Mouse (Mus musculus) left cerebral cortex, adult 11 months (tissue): ENCODE data around the gene Ppl.

Experiments used
- DNase-seq: peaks from one replicate; pipeline ENCODE4 v3.0.0; 2022; ENCODE audit warnings: low spot score

Gene Ppl

DNA sequence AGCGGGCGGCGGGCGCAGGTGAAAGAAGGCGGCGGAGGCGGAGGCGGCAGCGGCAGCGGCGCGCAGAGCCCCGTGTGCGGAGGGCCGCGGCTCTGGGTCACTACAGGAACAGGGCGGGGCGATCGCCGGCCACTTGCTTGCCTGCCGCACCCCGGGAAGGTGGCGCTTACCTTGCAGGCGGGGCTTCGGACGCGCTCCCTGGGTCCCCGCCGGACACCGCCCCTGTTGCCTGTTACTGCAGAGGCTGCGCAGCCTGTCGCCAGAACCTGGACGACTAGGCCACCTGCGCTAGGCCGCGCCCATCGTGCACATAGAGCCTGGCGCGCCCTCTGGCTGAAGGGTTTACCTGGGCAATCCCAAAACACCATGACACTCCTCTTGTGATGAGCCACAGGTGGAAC lies at the start of gene Ppl:
TSS of gene Ppl (minus strand) at position 21 of the 401 bp plus-strand sequence.
- no peak for DNase-seq

DNA sequence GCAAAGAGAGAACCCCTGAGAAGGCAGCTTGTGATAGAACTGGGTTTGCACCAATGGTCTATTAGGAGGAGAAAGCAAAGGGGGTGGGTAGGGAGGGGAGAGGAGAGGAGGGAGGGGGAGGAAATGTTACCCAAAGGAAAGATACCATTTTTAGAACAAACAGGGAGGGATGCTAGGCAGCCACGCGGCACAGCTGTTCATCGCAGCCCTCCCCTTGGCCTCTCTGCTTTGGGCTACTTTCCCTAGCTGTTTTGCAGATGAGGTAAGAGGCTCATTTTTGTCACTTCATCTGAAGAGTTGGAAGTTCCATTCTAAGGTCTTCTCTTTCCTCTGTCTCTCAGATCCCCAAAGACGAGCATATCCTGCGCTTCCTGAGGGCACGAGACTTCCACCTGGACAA lies 40.4 kb upstream of the Ppl start:
- DNase-seq = no peak

DNA sequence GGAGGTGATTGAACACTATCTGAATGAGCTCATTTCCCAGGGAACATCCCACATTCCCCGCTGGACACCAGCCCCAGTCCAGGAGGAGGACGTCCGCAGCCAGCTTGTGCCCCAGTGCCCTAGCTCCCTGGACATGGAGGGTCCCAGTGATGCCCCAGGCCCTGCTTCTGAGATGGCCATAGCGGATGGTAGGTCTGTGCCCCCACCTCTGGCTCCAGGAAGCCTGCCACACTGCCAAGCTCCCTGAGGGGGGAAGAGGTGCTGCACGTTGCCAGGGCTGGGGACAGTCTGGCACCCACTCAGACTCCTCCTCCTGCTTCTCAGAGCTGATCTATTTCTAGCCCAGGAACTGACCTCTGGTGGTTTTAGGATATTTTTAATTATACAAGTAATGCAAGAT lies 36.6 kb upstream of the Ppl start:
- no peak for DNase-seq

DNA sequence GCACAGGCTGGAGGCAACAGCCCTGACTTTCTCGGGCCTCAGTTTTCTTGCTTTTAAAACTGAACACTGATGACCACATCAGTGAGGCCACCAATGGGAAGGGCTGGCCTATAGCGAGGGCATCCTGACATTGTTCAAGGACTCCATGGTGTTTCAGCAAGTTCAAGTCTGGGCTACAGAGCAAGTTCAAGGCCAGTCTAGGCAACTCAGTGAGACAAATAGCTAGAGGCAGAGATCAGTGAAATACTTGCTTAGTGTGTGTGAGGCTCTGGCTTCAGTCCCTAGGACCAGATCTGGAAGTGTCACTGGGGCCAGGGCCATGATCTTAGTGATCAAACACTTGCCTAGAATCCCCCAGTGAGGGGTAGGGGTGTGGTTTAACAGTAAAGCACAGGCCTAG lies 35.8 kb upstream of the Ppl start:
- no peak for DNase-seq

DNA sequence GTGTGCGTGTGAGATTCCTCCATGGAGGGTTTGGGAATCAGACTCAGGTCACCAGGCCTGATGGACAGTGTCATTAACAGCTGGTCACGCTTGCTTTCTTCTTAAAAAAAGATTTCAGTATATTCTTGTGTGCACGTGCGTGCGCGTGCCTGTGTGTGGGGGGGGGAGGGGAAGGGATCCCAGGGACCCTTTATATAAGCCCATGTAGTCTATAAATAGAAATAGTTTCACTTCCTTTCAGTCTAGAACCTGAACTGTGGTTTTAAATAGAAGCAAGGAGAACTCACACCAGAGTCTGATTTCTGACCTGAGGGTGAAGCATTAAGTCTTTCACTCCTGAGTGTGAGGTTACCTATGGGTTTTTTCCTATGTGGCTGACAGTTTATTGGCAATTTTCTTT lies 32.1 kb upstream of the Ppl start:
- no peak for DNase-seq

DNA sequence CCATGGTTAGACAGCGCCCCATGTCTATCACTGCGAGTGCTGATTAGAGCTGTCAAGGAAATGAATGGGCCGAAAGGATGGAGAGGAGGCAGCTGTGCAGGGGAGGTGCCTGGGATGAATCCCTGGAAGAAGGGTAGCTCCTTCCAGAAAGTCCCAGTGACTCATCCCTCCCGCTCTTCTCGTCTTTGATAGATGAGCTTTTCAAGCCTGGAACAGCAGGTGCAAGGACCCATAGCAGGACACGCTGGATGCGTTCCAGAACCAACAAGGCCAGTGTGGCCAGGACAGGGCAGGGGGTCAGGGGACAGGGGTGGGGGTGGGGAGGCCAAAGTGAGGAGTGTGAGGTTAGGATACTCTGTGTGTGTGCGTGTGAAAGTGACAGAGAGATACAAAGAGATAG lies 27.0 kb upstream of the Ppl start:
- DNase-seq = no peak

DNA sequence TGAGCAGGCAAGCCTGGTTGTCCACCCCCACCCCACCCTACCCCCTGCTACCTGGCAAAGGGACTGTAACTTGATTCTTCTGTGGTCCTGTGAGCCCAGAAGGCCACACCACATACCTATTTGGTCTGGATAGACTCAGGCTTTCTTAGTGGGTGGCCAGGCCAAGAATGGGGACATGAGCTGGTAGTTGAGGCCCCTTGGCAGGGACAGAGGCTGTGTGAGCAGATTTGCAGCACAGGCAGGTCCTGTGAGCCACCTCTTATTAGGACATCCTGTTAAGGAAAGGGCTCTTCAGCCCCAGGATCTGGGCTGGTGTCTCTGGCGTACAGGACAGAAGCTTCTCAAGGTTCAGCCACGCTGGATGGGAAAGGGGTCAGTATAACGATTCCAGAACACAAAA lies 24.9 kb upstream of the Ppl start:
- no peak for DNase-seq

DNA sequence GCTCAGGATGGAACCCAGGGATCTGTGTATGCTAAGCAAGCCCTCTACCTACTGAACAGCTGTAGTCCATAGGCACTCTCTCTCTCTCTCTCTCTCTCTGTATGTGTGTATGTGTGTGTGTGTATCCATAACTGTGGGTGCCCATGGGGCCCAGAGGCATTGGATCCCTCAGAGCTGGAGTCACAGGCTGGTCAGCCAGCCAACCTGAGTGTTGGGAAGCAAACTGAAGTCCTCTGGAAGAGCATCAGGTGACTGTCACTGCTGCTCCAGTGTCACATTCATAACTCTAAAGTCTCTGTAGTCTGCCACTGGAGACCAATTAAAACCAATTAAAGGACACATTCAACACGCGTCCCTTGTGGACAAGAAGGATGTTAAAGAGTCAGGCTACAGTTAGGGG lies 24.3 kb upstream of the Ppl start:
- DNase-seq = no peak

DNA sequence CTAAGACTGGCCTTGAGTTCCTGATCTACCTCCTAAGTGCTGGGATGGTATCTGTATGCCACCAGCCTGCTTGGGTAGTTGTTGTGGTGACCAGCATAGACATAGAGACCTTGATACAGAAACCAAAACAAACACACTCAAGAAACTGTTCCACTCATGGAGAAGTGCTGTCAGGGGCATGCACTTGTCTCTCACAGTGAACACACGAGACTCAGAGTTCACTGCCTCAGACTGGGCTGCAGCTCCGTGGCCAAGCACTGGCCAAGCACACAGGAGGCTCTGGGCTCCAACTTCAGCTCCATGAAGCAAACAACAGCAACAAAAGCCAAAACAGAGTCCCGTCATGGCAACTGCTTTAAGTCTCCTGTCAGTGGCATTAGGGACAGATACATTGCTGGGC lies 22.8 kb upstream of the Ppl start:
- DNase-seq = no peak

DNA sequence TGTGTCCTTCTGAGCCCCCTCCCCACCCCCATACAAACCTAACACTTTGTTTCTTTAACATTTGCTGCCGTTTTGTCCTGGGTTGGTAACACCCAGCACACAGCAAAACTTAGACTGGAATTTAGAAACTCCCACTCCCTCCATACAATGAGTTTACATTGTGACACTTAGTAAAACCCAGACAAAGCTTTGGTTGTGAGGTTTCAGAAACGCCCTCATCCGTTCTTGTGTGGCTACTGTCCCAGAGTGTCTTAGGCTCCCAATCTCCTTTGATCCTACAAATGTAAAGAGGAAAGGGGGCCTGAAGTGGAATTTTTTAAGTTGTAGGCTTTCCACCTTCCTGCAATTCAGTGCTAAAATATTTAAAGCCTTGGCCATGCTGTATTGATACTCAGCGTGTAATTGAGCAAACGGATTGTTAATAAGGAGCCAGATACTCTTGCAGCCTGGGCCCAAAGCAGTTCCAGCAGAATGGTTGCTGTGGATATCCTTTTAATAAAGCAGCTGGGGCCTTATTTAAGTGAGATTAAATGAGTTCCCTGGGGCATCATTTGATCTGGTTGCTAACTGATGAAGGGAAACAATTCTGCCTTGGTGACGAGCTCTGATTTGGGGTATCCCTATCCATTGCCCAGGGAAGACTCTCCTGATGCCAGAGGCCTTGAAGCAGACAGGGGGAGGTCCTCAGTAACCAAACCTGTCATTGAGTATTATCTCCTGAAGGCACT lies 21.2 kb upstream of the Ppl start:
- no peak for DNase-seq

DNA sequence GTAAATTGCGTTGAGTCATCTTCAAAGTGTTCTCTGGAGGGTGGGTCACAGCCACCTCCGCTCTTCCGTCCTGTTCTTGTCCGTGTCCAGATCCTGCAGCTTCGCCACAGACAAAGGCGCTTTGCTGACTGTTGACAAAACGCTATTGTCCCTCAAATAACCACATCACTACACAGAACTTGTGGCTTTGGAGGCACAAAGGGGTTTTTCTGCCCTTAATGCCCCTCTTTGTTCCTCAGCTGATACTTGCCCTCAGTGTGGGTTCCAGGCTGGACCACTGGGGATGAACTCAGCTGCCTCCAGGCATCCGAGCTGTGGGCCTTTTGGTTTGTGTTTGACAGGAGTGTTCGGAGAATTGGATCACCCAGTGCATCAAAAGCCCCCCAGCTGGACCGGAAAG lies 18.3 kb upstream of the Ppl start:
- no peak for DNase-seq

DNA sequence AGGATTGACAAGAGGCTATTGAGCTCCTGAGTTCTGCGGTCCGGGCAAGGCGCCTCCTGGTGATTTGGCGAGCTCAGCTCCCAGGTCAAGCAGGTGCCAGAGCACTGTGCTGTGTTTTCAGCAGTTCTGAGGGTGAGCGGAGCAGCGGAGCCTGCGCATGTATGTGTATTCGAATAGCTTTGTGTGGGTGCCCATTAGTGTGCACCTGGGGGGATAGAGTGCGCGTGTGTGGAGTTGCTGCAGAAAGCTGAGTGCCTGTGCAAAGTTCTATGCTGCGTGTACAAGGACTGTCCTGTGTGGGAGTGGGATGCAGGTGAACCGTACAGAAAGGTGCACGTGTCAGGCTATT lies 14.8 kb upstream of the Ppl start, which contains the start of gene Sec14l5:
TSS of gene Sec14l5 (plus strand) at position 73 of the 349 bp plus-strand sequence.
- DNase-seq = no peak

DNA sequence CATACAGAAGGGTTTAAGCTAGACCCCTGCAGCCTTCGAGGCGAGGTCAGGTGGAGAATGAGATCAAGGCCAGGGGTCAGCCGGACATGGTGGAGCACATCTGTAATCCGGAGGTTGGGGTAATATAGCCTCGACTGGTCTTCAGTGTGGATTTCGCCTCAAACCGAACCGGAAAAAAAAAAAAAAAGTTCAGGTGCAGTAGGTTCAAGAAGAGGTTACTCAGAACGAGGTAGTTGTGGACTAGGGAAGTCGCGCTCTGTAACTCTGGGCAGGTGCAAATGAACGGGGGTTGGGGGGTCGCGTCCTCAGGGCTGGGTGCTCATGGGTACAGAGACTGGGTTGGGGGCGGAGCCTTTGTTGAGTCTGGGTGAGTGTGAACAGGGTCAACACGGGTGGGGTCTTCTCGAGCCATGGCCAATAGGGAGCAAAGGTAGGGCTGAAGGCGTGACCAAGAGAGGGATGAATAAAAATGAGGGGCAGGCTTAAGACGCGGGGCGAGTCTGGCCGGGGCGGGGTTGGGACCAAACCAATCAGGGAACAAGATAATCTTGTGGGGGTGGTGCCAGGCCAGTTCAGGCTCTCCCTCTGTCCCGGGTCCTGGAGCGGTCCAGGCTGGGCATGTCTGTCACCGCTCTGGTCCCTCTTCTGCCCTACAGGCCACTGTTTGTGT lies 14.3 kb upstream of the Ppl start:
- DNase-seq = peak; percentile 30

DNA sequence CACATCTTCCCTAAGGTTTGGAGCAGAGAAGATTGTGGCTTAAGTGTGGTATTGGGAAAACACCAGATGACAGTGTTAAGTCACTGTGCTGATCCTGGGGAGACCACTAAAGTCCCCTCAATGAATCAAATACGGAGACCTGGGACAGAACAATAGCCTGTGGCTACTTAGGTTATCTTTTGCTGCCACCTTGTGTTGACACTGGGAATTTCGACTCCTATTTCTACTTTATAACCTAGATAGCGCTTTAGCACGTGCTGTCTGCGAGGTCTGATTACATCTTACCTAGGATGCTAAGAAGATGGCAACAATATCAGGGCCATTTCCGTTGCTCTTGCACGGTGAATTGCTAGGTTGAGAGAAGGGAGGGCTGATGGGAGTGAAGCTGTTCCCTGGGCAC lies 13.3 kb upstream of the Ppl start:
- DNase-seq = peak; percentile 79

DNA sequence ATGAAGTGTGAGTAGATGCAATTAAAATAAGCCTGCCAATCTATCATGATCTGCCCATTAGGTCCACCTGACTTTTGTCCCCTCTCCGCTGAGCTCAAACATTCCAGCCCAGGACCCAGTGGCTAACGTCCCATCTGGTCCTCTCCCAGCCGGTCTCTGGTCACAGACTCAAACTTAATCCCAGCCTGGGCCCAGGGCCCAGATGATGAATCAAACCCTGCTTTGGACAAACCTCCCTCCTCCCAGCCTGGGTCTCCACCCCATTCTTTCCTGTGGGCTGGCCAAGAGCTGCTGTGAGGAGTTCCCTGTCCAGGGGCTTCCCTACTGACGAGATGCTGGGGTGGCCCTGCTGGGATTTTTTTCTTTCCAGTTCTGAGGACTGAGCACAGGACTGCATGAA lies 7.5 kb upstream of the Ppl start:
- DNase-seq = no peak

DNA sequence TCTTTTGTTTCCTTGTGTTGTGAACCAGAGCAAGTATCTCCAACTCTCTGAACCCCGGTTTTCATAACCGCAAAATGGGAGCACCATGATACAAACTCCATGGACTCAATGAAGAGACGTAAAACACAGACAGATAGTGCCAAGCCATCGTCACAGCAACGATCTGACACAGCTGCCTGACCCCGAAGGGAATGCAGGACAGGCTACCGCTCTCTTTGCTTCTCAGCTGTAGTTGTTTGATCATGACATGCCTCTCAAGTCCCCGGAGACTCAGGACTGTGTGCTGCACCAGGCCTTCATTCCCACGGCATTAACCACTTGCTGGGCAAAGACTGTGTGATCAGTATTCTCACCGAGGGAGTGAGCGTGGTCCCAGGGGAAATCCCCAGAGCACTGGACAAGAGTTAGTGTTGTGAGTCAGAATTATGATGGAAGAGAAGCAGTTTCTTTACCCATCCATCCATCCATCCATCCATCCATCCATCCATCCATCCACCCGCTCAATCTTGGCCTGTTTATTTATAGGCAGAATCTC lies 4.9 kb upstream of the Ppl start:
- DNase-seq = no peak

DNA sequence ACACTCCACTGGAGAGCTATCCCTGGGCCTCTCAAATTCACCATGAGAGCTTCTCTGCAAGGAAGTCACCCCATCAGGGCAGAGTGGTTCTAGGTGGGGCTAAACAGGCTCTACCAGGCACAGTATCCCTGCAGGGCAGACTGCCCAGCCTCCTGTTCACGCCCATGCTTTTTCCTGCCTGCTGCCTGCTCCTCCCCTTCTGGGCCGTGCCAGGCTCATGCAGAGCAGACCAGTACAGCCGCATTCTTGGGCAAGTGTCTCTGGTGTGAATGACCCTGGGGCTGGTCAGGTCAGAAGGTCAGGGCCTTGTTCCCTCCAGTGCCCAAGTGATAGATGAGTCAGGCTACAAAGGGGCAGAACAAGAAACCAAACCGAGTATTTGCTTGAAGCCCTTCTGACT lies 4.3 kb upstream of the Ppl start:
- DNase-seq = no peak

DNA sequence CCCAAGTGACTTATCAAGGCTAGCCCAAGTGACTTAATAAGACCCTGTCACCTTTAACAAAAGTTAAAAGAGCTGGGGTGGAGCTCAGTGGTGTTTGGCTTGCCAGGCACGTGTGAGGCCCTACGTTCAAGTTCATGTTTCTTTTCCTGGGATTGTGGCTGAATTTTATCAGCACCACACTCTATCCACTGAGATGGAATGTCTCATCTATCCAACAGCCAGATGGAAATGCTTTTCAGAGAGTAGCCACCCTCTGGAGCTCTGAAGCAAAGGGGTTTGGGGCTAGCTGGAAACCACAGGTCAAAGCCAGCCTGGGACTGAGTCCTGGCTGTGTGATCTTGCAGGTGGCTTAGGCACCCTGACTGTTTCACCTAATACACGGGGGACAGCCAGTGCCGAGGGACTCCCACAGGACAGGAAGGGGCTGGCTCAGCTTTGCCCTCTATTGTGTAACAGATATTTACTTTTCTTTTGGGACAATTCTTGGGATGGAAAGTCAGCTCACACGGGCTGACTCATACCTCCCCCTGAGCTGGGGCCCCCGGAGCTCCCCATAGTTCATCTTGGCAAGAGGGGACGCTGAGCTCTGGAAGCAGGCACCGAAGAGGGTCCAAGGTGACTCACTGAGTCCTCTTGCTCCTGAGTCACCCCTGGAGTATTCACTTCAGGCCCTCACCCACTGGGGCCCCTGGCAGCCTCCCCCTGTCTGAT lies 3.5 kb upstream of the Ppl start:
- no peak for DNase-seq

DNA sequence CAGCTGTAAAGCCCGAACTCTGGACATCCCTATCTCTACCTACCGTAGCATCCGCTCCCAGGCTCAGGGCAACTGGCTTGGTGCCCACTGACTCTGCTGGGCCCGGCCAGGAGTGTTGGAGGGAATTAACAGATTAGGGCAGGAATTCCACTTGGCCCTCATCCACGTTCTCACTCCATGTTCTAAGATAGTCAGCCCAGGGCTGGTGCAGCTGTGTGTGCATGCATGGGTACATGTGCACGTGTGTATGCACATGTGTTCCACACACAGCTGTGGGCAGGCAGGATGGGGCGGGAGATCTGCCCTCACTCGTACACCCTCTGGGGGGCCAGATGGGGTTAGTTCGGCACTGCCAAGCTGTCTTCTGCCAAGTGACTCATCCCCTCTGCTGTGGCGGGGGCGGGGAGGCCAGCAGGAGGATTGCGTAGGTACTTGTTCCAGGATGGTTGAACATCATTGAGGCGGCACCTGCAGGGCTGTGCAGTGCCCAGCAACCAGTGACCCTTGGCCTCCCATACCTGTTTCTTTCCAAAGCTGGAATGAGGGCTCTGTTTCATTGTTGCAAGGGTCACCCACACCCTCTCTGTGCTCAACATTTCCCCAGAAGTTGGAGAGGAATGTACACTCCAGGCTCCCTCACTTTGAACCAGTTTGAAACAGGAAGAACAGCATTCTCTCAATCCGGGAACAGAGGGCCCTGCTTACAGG lies 2.6 kb upstream of the Ppl start:
- no peak for DNase-seq

DNA sequence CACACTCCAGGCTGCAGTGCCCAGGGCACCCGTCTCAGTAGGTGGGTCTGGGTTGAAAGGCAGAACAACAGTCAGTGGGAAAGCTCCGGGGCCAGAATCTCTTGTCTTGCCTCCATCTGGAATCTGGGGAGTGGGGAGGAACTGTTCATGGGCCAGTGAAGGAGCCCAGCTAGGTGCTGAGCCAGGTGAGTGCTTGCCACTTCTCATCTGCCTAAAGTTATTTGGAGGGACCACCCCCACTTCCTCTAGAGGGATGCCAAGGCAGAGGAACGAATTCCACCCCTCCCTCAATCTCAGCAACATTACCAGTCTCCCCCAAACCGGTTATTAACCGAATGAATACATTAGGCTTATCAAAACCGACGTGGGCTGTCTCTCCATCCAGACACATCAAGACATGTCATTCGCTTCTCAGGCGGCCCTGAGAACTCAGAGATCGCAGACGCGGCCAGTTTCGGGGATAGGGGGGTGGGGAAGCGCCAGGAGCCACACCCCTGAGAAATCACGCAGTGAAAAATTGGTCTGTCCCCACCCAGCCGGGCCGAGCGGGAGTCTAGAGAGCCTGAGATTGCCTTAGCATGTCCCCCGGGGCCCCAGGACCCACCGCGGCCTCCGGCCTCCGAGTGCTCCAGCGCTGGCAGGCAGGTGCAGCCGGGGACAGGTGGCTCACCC lies 834 bp downstream of the Ppl start:
- DNase-seq = no peak

DNA sequence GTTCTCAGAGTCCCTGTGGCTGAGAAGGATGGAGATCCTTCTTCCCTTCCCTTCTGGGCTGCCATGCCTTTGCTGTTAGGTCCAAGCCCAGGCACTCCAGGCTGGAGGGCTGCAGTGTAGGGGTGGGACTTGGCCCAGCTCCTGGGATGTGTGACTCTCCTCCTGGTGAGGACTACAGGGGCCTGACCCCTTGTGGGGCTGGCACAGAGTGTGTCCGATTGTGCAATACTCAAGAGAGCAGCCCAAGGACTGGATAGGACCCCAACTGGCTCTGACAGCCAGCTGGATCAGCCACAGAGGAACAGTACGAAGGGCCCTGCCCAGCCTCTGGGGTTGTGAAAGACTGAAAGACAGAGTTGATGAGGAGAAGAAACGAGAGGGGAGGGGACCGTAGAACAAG lies 1.5 kb downstream of the Ppl start:
- DNase-seq = no peak

DNA sequence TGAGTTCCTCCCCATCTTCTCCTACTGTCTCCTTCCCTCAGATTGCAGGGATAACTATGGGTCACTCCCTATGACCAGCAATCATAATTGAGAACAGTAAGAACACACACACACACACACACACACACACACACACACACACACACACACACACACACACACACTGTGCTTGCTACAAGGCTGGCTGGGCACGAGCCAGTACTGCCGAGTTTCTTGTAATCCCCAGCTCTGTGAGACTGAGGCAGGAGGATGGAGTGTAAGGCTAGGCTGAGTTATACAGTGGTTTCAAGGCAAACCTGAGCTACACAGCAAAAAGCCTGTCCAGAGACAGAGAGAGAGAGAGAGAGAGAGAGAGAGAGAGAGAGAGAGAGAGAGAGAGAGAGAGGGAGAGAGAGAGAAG lies 2.0 kb downstream of the Ppl start:
- no peak for DNase-seq
